Mouse (Mus musculus) small intestine, adult 2 months (tissue): ENCODE results near the gene Vmn1r113. TPM values are rescaled to one million over a fixed set of nuclear protein-coding genes. Genes with fewer than 3 reads are reported as not detected.
"Not testable (repeated sequence)": the region's sequence is repeated elsewhere in the genome, so short reads cannot be mapped to it uniquely, and the experiment has no call there.

Experiments used
- H3K27ac ChIP-seq: fragments of 200-500 bp; 2 replicates; pipeline ENCODE4 v1.5.1; 2012; ENCODE audit warnings: low read depth, low read length, control low read depth, inconsistent platforms; ENCODE audit not compliant: insufficient read depth
- H3K27me3 ChIP-seq: fragments of 200-500 bp; 2 replicates; pipeline ENCODE4 v1.6.1; 2012; ENCODE audit warnings: mild to moderate bottlenecking, moderate library complexity, low read length, inconsistent platforms; ENCODE audit not compliant: control insufficient read depth, insufficient read depth
- H3K36me3 ChIP-seq: fragments of 200-500 bp; 2 replicates; pipeline ENCODE4 v1.6.1; 2012; ENCODE audit warnings: mild to moderate bottlenecking, low read length, control low read depth, inconsistent platforms; ENCODE audit not compliant: control insufficient read depth, insufficient read depth
- H3K4me1 ChIP-seq: fragments of 200-500 bp; 2 replicates; pipeline ENCODE4 v1.6.1; 2012; ENCODE audit warnings: low read length, inconsistent platforms, mixed read lengths; ENCODE audit not compliant: control insufficient read depth, insufficient read depth, insufficient read length
- H3K4me3 ChIP-seq: fragments of 200-500 bp; 2 replicates; pipeline ENCODE4 v1.5.1; 2012; ENCODE audit warnings: low read depth, mild to moderate bottlenecking, control low read depth, inconsistent platforms, low read length, moderate library complexity
- WGBS: fragments of 180-500 bp; shearing (Covaris S2); methylation state at CpG from one replicate; pipeline ENCODE4 v1.1.7; 2018; 5-methylcytosine and 5-hydroxymethylcytosine counted together
- polyA plus RNA-seq: library from polyadenylated mRNA; depleted of rRNA; stranded (reverse); fragments of >200 nt; gene quantifications from 2 replicates; pipeline ENCODE4 v1.2.3, GENCODE M21; 2012; rRNA removed

The Vmn1r113 gene
- polyA plus RNA-seq, result not detected in 2 replicates

DNA sequence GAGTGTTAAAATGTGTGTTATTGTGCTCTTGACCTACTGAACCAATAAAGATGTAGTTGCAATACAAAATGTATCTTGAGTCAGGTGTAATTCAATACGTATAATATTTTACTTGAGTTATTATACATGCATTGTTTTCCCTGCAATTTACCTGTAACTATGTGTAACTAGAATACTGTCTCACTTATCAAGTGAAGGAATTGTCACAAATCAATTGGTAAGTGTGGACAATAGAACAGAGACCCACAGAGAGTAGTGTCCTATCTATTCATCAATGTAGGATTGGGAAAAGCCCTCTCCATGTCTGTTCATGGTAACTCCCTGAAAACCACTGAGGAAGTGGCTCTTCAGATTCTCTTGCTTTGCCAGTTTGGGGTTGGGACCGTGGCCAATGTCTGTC is at the start of gene Vmn1r113:
Vmn1r113 (plus strand) TSS at position 301 of the 400 bp plus-strand sequence.
- H3K4me3 ChIP-seq, result not testable (repeated sequence)

GRCm38 (mm10) chr7:20770885-20771284 is 16.2 kb upstream of the Vmn1r113 start, which contains the start of gene Vmn1r112:
Vmn1r112 (plus strand) TSS chr7:20771185.
- WGBS, result no CpG with 5 or more reads among the region's 3 CpGs
- H3K27ac ChIP-seq, H3K27me3 ChIP-seq, H3K36me3 ChIP-seq, H3K4me1 ChIP-seq, H3K4me3 ChIP-seq: not testable (repeated sequence)

More for the DNA sequence above, at the start of gene Vmn1r113:
- H3K36me3 ChIP-seq, H3K4me1 ChIP-seq, H3K27ac ChIP-seq, H3K27me3 ChIP-seq: not testable (repeated sequence)
- WGBS, result 56% methylated on average over 2 of the region's 2 CpGs

DNA sequence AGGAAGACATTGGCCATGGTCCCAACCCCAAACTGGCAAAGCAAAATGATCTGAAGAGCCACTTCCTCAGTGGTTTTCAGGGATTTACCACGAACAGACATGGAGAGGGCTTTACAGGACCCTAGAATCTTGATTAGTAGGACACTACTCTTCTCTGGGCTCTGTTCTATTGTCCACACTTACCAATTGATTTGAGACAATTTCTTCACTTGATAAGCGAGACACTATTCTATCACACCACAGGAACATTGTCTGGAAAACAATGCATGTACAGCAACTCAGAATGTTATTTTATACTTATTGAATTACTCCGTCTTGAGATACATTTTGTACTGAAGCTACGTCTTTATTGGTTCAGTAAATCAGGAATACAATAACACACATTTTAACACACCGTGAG is 25.0 kb downstream of the Vmn1r113 start, which contains the start of gene Vmn1r114:
Vmn1r114 (minus strand) TSS at position 101 of the 400 bp plus-strand sequence.
- WGBS, result no CpG with 5 or more reads among the region's 5 CpGs
- not testable (repeated sequence) for H3K27ac ChIP-seq, H3K4me3 ChIP-seq, H3K4me1 ChIP-seq, H3K27me3 ChIP-seq, H3K36me3 ChIP-seq

Other genes with a start within 250 kb of the Vmn1r113 start
- gene Gm5726, start 241.5 kb upstream of the Vmn1r113 start, polyA plus RNA-seq, result not detected in 2 replicates
- gene Gm4141, start 211.0 kb upstream of the Vmn1r113 start, polyA plus RNA-seq, result not detected in 2 replicates
- not detected in 2 replicates for gene Gm4513, start 188.3 kb upstream of the Vmn1r113 start, polyA plus RNA-seq
- not detected in 2 replicates for gene Vmn1r107, start 118.4 kb upstream of the Vmn1r113 start, polyA plus RNA-seq
- not detected in 2 replicates for gene Vmn1r111, start 84.1 kb upstream of the Vmn1r113 start, polyA plus RNA-seq
- gene Gm10668, start 56.7 kb upstream of the Vmn1r113 start, polyA plus RNA-seq, result not detected in 2 replicates
- not detected in 2 replicates for gene Vmn1r112, start 16.1 kb upstream of the Vmn1r113 start, polyA plus RNA-seq
- not detected in 2 replicates for gene Vmn1r114, start 24.9 kb downstream of the Vmn1r113 start, polyA plus RNA-seq
- not detected in 2 replicates for gene Vmn1r115, start 57.7 kb downstream of the Vmn1r113 start, polyA plus RNA-seq
- gene Vmn1r116, start 85.0 kb downstream of the Vmn1r113 start, polyA plus RNA-seq, result not detected in 2 replicates
- not detected in 2 replicates for gene Vmn1r117, start 96.8 kb downstream of the Vmn1r113 start, polyA plus RNA-seq
- gene Vmn1r118, start 125.1 kb downstream of the Vmn1r113 start, polyA plus RNA-seq, result not detected in 2 replicates
- gene Vmn1r119, start 225.2 kb downstream of the Vmn1r113 start, polyA plus RNA-seq, result not detected in 2 replicates